Mouse (Mus musculus) heart, postnatal 0 days (tissue): Measurements from ENCODE around the gene Gm27021.

Source experiments
- CTCF ChIP-seq: IDR thresholded peaks from 2 replicates; pipeline ENCODE4 v1.5.1; 2016; ENCODE audit warnings: antibody characterized with exemption, control low read depth, low read depth
- EP300 ChIP-seq: IDR thresholded peaks from 2 replicates; pipeline ENCODE4 v1.6.1; 2016; ENCODE audit warnings: antibody characterized with exemption, low read depth

GRCm38 (mm10) chr8:120571561-120571960 is 96.3 kb downstream of the Gm27021 start:
- no peak for TF ChIP-seq CTCF
- no peak for TF ChIP-seq EP300
